Mouse (Mus musculus): ENCODE data around the gene Zfp661.
A peak's percentile ranks its signal among the peaks of the same experiment; 100 is the strongest.

Zfp661 gene

DNA sequence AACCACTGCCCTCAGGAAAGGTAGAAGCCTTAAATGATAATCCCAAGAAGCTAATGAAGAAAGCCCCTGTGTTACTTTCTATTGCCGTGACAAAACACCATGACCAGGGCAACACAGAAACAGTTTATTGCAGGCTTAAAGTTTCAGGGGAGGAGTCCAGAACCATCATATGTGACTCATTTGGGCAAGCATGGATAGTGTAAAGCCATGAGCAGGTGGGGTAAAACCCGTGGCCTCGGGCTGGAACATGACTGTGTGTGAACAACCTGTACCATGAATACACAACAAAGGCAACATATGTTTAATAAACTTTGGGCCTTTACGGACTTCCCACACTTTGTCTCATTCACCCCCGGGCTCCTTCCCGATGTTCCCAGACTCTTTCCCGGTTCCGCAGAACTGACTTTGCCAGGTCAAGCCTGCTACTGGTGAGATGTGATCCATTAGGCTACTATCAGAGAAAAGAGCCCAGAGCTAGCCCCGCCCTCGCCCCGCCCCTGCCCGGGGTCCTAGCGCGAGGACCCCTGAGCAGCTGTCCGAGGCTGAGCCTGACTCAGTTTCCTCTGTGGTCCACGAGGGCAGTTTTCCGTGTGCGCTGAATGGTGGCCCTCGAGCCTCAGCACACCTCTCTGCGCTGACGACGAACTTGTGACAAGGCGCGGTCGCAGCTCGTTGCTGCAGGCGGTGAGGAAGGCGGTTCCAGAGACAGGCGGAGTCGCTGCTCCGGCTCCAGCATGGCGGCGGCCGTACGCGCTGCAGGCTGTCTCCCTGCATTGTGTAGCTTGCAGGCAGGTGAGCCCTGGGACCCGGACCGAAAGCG lies at the start of gene Zfp661, which contains the start of gene Mrps5:
TSS of gene Zfp661 (minus strand) at position 401 of the 820 bp plus-strand sequence.
TSS of gene Mrps5 (plus strand) at position 529 of the 820 bp plus-strand sequence.
- peak; percentile 44; the same call in 1 of the 2 replicates for TF ChIP-seq GATA4 (IDR thresholded peaks at IDR 0.05; ENCODE audit: insufficient replicate concordance, low read length)

DNA sequence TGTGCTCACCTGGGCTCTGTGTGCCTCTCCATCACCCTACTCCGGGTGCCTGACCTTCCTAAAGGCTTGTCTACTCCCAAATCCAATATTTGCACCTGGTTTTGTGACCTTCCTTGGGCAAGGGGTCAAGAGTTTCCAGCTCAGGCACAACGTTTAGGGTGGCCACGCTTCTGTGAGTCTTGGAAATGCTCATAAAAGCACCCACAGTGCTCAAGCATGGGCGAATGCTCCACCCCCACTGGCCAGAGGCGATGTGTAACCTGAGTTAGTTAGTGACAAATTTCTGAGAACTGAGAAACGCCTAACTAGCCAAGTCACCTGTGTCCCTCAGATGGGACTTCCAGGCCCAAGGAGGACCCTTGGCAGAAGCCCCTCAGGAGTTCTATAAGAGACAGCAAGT lies 48.7 kb upstream of the Zfp661 start:
- no peak for TF ChIP-seq GATA4 (IDR thresholded peaks at IDR 0.05; ENCODE audit: insufficient replicate concordance, low read length)

DNA sequence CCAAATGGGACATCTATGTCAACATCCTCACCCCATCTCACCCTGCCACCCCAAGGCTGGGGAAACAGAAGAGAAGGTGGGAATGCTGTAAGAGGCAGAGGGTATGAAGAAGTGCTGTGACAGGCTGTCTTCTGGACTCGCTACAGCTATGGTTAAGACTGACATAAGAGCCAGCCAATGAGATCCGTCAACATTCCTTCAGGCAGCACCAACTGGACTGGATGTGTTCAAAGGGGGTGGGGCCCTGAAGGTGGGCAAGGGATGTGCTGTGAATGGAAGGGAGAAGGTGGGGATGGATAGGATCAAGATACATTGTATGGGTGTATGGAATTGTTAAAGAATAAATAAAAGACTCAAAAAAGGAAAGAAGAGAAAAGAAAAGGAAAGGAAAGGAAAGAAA lies 45.7 kb upstream of the Zfp661 start:
- TF ChIP-seq GATA4 (IDR thresholded peaks at IDR 0.05; ENCODE audit: insufficient replicate concordance, low read length) = no peak

DNA sequence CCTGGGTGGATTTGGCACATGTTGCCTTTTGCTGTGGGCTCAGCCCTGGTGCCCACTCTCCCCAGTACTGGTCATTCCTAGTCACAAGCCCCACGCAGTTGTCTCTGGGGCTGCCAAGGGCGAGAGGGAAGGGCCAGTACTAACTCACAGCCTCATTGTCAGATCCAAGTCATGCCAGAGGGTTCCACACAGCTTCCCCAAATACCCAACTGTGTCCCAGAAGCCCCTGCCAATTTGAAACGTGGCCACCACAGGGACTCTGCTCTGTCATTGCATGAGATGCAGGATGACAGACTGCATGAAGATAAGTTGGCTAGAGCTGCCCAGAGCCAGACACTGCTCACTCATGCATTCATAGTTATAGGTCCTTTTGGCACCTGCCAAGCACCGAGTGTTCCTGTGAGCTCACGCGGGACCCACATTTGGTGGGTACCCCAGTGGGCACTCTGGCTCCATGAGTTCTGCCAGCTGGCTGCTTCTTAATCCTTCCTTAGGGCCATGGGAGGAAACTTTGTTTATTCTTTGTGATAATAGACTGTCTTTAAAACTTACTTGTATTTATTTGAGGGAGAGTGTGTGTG lies 41.2 kb upstream of the Zfp661 start:
- no peak for TF ChIP-seq GATA4 (IDR thresholded peaks at IDR 0.05; ENCODE audit: insufficient replicate concordance, low read length)

DNA sequence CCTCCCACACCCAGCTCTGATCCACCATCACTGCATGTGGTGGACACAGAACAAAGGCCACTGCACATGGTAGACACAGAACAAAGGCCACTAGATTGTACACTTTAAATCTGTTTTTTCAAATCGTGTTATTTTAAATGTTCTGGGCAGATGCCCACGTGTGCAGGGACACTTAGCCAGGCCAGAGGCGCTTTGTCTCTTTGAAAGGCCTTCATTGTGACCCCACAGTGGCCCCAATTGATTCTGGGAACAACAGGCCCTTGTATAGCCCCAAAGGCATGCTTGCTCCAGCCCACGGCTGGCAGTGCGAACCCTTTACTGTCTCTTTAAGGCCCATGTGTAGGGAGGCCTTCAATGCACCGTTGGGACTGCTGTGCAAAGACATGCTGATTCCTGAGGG lies 40.5 kb upstream of the Zfp661 start:
- no peak for TF ChIP-seq GATA4 (IDR thresholded peaks at IDR 0.05; ENCODE audit: insufficient replicate concordance, low read length)

DNA sequence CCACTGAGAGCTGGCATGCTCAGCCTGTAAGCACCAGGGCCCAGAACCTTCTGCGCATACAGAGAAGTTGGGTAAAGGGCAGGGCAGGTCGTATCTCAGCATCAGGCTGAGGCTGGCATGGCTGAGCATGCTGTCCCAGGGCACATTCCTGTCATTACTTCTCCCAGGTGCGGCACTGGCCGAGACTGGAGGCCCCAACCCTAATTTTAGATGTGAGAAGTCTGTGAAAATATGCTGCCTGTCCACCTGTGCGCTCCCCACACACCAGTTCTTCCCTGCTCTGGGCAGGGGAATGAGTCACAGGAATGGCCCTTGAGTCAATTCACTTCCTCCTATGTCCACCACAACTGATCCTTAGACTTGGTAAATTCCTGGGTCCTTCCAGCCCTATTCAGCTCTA lies 38.8 kb upstream of the Zfp661 start:
- no peak for TF ChIP-seq GATA4 (IDR thresholded peaks at IDR 0.05; ENCODE audit: insufficient replicate concordance, low read length)

DNA sequence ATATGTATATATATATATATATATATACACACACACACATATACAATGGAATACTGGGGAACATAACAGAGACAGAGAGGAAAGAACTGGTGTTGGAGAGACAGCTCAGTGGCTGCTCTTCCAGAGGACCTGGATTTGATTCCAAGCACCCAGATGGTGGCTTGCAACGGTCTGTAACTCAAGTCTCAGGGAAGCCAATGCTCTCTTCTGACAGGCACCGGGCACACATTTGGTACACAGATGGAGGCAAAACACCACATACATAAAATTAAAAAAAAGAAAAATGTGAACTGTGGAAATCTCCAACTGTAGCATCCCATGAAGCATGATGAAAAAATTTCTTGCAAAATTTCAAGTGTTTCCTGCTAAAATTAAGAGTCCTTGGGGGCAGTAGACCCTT lies 37.9 kb upstream of the Zfp661 start:
- TF ChIP-seq GATA4 (IDR thresholded peaks at IDR 0.05; ENCODE audit: insufficient replicate concordance, low read length) = no peak

DNA sequence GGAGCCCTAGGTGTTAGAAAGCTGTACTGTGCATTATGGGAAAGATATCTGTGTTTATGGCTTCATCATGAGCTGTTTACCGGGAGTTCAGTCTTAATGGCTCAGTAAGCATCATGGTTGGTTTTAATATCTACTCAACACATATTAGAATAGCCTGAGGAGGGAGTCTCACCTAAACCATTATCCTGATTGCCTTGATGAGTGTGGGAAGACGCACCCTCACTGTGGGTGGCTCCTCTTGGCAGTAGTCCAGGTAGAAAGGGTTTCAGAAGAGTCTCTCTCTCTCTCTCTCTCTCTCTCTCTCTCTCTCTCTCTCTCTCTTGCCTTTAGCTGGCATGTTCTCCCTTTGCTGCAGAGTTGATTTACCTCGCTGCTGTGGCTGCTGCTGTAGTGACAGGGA lies 35.2 kb upstream of the Zfp661 start:
- no peak for TF ChIP-seq GATA4 (IDR thresholded peaks at IDR 0.05; ENCODE audit: insufficient replicate concordance, low read length)

DNA sequence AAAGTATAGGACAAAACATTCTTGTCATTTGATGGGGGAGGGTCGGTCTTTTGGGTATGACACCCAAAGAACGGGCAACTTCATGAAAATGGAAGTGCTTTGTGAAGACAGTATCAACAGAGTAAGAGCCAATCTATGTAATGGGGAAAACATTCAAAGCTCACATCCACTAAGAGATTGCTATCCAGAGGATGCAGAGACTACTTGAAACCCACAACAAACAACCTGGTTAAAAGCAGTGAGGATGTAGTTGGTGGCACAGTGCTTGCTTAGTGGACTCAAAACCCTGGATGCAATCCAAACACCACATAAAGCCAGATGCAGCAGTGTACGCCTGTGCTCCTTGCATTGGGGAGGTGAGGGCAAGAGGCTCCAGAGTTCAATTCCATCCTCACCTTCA lies 32.4 kb upstream of the Zfp661 start:
- TF ChIP-seq GATA4 (IDR thresholded peaks at IDR 0.05; ENCODE audit: insufficient replicate concordance, low read length) = no peak

DNA sequence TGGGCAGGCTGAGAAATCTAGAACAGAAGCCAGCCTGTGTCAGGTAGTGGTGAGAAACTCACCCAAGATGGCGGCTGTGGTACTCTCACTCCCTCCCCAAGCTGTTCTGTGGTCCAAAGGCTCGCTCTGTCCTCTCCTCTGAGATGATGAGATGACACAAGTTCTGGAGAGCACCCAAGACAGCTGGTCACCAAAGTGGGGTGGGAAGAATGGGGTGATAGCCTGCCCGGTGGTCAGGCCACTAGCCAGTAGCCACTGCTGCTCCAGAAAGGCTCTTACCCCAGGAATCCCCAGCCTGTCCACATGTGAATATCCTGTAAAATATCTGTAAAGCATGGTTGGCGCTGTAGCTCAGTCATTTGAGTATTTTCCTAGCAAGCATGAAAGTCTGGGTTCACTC lies 25.4 kb upstream of the Zfp661 start:
- TF ChIP-seq GATA4 (IDR thresholded peaks at IDR 0.05; ENCODE audit: insufficient replicate concordance, low read length) = no peak

DNA sequence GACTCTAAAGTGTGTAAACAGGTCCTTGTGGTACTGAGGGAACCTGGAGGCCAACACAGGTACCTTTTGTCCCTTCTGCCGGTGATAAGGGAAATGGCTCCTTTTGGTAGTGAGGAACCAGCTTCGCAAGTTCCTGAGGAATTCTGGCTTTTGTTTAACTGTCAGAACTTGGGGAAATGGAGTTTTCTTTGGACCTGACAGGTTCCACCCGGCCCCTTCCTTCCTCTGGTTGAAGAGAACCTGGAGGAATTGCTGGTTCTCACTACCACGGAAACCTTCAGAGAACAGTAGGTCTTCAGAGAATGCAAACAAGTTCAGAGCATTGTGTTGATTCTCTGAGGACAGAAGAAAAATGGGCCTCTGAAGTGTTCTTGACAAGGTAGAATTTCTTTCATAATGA lies 24.5 kb upstream of the Zfp661 start:
- TF ChIP-seq GATA4 (IDR thresholded peaks at IDR 0.05; ENCODE audit: insufficient replicate concordance, low read length) = no peak

DNA sequence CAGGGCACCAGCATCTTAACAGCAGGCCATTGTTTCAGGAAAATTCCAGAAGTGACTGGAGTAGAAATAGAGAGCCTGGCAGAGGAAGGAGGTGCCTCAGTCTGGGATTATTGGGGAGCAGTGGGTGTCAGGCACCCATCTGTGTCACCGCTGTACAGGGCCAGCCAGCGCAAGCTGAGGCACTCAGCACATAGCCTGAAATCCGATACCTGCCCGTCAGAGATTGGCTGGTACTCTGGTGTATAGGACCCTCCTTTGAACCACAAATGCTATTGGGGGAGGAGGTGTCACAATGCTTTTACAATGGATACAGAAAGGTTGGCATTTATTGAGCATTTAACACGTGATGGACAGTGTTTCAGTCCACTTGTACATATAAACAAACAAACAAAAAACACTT lies 22.1 kb upstream of the Zfp661 start:
- TF ChIP-seq GATA4 (IDR thresholded peaks at IDR 0.05; ENCODE audit: insufficient replicate concordance, low read length) = no peak

DNA sequence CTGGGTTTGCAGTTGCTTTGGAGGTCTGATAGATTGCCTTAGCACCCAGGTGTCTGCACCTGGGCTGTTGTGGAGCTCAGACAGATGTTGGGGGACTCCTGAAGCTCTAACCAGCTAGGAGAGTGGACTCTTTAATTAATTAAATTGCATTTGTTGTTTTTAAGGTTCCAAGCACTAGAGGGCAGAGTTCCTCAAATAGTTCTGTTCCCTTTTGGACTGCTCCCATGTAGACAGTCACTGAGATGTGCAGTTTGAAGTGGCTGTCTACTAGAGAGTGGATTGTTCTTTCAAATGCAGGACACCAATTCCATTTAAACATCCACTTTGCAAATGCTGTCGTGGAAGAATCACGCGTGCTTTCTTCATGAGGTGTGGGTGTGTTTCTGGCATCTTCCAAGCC lies 21.3 kb upstream of the Zfp661 start:
- TF ChIP-seq GATA4 (IDR thresholded peaks at IDR 0.05; ENCODE audit: insufficient replicate concordance, low read length) = no peak

DNA sequence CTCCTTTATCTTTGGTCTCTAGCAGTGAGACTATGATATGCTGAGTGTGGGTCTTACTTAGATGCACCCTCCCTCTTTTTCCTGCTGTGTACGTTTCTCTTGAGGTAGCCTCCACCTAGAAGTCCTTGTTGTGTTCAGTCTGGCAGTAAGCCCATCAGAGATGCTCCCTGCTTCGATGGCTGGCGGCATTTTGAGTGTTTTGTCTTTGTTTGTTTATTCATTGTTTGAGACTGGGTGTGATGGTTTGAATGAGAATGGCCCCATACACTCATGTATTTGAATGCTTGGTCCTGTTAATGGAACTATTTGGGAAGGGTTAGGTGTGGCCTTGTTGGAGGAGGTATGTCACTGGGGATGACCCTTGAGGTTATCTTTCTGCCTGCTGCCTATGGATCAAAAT lies 18.3 kb upstream of the Zfp661 start:
- TF ChIP-seq GATA4 (IDR thresholded peaks at IDR 0.05; ENCODE audit: insufficient replicate concordance, low read length) = no peak

DNA sequence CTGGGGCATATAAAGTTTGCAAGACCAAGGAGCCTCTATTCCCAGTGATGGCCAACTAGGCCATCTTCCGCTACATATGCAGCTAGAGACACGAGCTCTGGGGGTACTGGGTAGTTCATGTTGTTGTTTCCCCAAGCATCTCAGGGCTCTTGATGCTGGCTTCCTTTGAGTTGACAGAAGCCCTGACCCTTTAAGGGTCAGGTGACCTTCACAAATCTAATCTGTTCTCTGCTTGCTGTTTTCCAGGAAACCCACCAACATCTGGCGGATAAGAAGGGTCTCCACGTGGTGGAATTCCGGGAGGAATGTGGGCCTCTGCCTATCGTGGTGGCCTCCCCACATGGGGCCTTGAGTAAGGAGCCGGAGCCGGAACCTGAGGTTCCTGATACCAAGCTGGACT lies 16.5 kb upstream of the Zfp661 start:
- peak; percentile 58; the same call in 1 of the 2 replicates for TF ChIP-seq GATA4 (IDR thresholded peaks at IDR 0.05; ENCODE audit: insufficient replicate concordance, low read length)

DNA sequence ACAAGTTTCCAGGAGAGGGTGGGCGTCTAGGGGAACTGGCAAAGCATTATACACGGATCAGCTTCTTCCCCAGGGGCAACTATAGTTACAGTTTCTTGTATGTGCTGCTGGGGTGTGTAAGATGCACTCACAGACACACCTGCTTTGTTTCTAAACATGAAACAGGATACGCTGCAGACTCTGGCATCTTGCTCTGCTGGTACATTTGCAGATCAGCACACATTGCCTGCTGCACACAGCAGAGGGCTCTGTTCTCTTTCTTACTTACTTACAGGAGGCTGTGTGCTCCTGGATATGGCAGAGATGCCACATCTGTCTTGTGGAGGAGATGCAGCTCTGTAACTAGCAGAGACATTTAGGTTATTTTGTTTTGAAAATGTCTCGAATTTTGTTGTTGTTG lies 3.9 kb upstream of the Zfp661 start:
- no peak for TF ChIP-seq GATA4 (IDR thresholded peaks at IDR 0.05; ENCODE audit: insufficient replicate concordance, low read length)

DNA sequence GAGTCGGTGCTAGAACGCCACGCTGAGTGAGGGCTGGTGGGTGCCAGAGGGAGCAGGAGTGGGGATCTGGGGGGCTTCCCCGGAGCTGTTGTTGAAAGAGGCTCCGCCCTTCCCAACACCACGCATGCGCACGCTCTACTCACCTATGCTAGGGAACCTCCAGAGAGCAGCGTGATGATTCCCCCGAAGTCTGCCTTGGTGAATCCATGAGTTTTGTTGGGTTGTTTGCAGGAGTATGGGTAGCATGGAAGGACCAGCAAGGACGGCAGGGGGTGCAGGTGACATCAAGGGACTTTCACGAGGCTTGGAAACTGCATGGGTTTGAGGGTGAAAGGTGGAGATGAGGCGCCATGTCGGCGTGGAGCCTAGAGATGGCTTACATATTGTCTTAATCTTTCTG lies 3.3 kb upstream of the Zfp661 start:
- no peak for TF ChIP-seq GATA4 (IDR thresholded peaks at IDR 0.05; ENCODE audit: insufficient replicate concordance, low read length)
